Mouse (Mus musculus) 3134 (cell line): ENCODE measurements around the gene Tgfbr3.

ENCODE experiments used
- DNase-seq: peaks from one replicate; pipeline ENCODE4 v3.0.0-alpha.2; 2011; ENCODE audit warnings: low spot score; ENCODE audit not compliant: insufficient read length; ENCODE audit errors: extremely low read depth

The Tgfbr3 gene

DNA sequence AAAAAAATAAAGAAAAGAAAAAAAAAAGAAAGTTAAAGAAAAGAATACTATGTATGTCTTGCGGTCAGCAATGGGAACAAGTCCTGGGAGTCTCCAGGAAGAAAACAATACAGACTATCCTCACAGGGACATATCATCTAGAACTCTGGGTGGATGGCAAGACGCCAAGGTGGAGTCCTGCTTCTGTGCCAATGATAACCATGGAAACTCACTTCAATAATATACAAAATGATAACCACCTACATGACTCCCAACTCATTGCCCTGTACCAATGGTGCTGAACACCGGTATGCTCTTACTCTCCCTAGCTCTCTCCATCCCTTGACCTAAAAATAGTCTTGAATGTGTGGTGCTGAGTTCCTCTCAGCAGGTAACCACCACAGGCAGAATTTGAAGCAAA, 168.8 kb downstream of the Tgfbr3 start:
- no peak for DNase-seq

- no peak for DNase-seq
Observed at GRCm38 (mm10) chr5:107119896-107120295, 169.5 kb downstream of the Tgfbr3 start.

DNA sequence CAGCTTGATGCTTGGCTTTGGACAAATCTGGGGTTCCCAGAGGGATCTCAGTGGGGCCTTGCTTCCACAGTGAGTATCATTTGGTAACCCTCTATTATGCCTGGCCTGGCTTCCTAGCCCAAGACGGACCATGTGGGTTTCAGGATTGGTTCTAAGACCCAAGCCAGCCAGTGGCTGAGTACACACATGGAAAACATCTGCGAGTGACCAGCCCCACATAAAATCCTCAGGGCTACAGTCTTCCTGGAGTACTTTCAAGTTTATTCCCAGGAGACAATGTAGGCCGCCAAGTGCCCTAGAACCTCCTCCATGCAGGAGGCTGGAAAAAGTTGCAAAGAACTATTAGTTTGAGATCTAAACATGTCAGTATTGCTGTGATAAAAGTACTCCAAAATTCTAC, 172.6 kb downstream of the Tgfbr3 start:
- no peak for DNase-seq

GRCm38 (mm10) chr5:107112656-107113275, 176.7 kb downstream of the Tgfbr3 start:
- DNase-seq: no peak

- DNase-seq: no peak
Observed at GRCm38 (mm10) chr5:107111802-107112201, 177.6 kb downstream of the Tgfbr3 start.

GRCm38 (mm10) chr5:107110880-107111520, 178.4 kb downstream of the Tgfbr3 start:
- no peak for DNase-seq

- no peak for DNase-seq
Observed at GRCm38 (mm10) chr5:107110089-107110879, 179.1 kb downstream of the Tgfbr3 start.

- DNase-seq: no peak
Observed at GRCm38 (mm10) chr5:107109416-107109815, 180.0 kb downstream of the Tgfbr3 start.

GRCm38 (mm10) chr5:107106793-107107192, 182.6 kb downstream of the Tgfbr3 start:
- DNase-seq: no peak

- no peak for DNase-seq
Observed at GRCm38 (mm10) chr5:107106139-107106538, 183.3 kb downstream of the Tgfbr3 start.

DNA sequence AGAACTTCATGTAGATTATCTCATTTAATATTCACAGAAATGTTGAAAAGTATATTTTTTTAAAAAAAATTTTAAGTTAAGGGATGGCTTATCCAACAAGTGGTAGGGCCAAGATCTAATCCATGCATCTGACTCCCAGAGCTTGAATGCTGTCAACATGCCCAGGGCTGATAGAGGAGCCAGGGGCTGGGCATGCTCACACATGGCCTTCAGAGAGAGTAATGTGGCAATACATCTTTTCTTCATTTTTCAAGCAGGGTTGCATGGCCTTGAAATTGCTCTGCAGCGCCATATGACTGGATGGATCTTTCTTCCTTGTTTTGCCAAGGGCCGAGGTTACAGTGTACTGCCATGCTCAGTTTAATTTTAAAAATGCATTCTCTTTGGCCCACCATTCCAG, 185.8 kb downstream of the Tgfbr3 start:
- no peak for DNase-seq

DNA sequence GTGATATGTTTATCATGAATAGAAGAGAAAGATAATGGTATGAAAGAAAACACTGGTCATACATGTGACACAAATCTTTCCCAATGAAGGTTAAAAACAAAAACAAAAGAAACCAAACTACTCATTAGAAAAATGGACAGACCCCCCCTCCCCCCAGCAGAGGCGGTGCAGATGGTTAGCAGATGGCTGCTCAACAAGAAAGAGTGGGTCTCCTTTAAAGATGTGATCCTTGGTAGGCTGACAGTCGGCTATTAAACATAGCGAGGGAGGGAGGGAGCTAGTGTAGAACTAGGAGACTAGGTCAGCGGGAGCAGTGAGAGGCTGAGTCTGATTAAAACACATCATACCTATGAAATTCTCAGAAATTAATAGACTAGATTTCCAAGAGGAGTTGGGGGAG, 186.5 kb downstream of the Tgfbr3 start:
- DNase-seq: no peak

GRCm38 (mm10) chr5:107101684-107102083, 187.7 kb downstream of the Tgfbr3 start:
- DNase-seq: no peak

- no peak for DNase-seq
Observed at GRCm38 (mm10) chr5:107101135-107101534, 188.3 kb downstream of the Tgfbr3 start.

GRCm38 (mm10) chr5:107099634-107100033, 189.8 kb downstream of the Tgfbr3 start:
- no peak for DNase-seq

DNA sequence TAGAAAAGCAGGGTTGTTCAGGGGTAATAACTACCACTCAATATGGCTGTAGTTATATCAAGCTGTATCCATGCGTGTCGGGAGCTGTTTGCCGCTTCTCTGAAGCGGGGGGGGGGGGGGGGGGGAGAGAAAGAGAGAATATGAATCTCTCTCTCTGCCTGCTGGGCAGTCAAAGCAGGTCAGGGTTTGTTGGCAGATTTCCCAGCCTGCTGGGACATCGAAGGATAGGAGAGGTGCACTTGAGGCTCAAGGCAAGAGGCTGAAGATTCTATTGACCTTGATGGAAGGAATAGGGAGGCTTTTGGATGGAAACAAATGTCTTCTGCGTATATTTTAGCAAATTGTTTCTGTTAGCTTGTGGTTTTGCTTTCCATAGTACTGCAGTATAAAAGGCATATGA, 190.4 kb downstream of the Tgfbr3 start:
- no peak for DNase-seq

DNA sequence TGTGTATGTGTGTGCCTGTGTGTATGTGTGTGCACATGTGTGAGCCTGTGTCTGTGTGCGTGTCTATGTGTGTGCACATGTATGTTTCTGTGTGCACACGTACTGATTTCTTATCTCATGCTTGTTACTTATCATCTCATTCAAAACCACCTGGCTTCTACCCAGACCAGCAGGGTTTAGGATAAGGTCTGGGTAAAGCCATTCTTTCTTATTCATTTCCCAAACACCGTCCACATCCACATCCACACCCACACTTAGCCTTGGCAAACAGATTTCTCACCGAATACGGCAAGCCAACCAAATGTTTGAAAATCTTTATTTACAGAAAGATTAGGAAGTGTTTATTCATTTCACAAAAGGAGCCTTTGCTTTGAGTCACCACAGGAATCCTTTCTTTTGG, 191.4 kb downstream of the Tgfbr3 start:
- no peak for DNase-seq

DNA sequence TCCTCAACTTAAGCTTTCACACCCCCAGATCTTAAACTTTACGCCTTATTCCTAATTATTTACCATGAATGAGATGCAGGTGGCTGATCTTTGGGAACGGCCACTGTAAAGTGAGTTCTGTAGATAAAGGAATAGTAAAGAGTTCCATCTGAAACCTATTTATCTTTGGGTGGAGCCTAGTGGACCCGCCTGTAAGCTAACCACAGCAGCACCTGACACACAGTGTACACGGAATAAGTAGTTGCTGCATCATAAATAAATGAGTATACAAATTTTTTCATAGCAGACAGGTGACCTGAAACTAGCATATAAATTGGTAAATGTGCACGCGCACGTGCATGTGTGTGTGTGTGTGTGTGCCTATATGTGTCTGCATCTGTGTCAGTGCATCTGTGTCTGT, 192.1 kb downstream of the Tgfbr3 start:
- DNase-seq: no peak

- no peak for DNase-seq
Observed at GRCm38 (mm10) chr5:107094233-107094632, 195.2 kb downstream of the Tgfbr3 start.

GRCm38 (mm10) chr5:107093253-107093652, 196.2 kb downstream of the Tgfbr3 start:
- DNase-seq: no peak

DNA sequence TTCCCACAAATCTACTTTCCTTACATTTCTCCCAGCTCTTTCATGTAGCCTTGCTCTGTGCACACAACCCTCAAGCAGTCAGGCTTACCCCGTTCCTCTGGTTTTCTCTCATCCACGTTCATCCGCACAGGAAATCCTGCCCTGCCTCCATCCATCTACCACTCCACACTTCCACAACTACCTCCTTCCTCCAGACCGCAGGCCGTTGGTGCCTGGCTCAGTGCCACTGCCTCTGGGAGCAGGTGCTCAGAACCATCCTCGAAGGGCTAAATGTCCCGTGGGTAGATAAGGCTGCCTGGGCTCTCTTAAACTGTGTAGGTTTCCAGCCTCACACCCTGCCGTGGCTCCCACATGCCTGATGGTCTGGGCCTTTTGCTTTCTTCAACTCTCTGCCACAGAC, 197.3 kb downstream of the Tgfbr3 start:
- no peak for DNase-seq

GRCm38 (mm10) chr5:107089966-107090365, 199.5 kb downstream of the Tgfbr3 start:
- no peak for DNase-seq
